Mouse (Mus musculus) hindbrain, embryonic 15.5 days (tissue): ENCODE data around the gene Htatip2. TPM values are rescaled to one million over a fixed set of nuclear protein-coding genes. Genes with fewer than 3 reads are reported as not detected.

ENCODE experiments used
- ATAC-seq: fragments of 200-750 bp; cut with Nextera tagmentation; 2 replicates; pipeline ENCODE4 v1.8.0; 2017; ENCODE audit warnings: low read depth, moderate number of reproducible peaks, moderate TSS enrichment; ENCODE audit not compliant: low FRiP score
- H3K27ac ChIP-seq: fragments of 300-500 bp; sonication (generic); replicated peaks from 2 replicates; pipeline ENCODE4 v1.5.1; 2015; ENCODE audit warnings: mild to moderate bottlenecking, inconsistent platforms
- H3K27me3 ChIP-seq: fragments of 300-500 bp; sonication (generic); 2 replicates; pipeline ENCODE4 v1.6.1; 2015; ENCODE audit warnings: control low read depth, inconsistent platforms
- H3K36me3 ChIP-seq: fragments of 300-500 bp; sonication (generic); 2 replicates; pipeline ENCODE4 v1.6.1; 2015; ENCODE audit warnings: control low read depth, inconsistent platforms
- H3K4me1 ChIP-seq: fragments of 300-500 bp; sonication (generic); replicated peaks from 2 replicates; pipeline ENCODE4 v1.6.1; 2015; ENCODE audit warnings: control low read depth, inconsistent platforms
- H3K4me2 ChIP-seq: fragments of 300-500 bp; sonication (generic); 2 replicates; pipeline ENCODE4 v1.6.1; 2015; ENCODE audit warnings: moderate library complexity, mild to moderate bottlenecking, inconsistent platforms
- H3K4me3 ChIP-seq: fragments of 300-500 bp; sonication (generic); 2 replicates; pipeline ENCODE4 v1.5.1; 2015; ENCODE audit warnings: mild to moderate bottlenecking, inconsistent platforms
- H3K9ac ChIP-seq: fragments of 300-500 bp; sonication (generic); 2 replicates; pipeline ENCODE4 v1.6.1; 2015; ENCODE audit warnings: inconsistent platforms
- H3K9me3 ChIP-seq: fragments of 300-500 bp; sonication (generic); 2 replicates; pipeline ENCODE4 v1.6.1; 2016; ENCODE audit warnings: control low read depth, inconsistent platforms
- WGBS: fragments of 180-500 bp; shearing (Covaris S2); methylation state at CpG from one replicate; pipeline ENCODE4 v1.1.7; 2015; 5-methylcytosine and 5-hydroxymethylcytosine counted together
- polyA plus RNA-seq: library from polyadenylated mRNA; unstranded; fragments of >200 nt; fragmentation: Nextera tagmentation; extraction: Ambion mirVana; gene quantifications from 2 replicates; pipeline ENCODE4 v1.2.1, GENCODE M21; 2015

Htatip2 gene
- polyA plus RNA-seq, 1 experiment from 2014 or later, result 3.1 TPM

- Histone ChIP-seq H3K4me2 (no peak overlapping the region), H3K27ac (no peak overlapping the region), H3K9me3 (no peaks in the 10 kb centered on the region), H3K4me3 (no peak overlapping the region), H3K27me3 (no peaks in the 10 kb centered on the region), H3K4me1 (peaks cover 14% of the 10 kb centered on the region; the same call in 1 of the 2 replicates), H3K36me3 (peaks cover 6% of the 10 kb centered on the region), H3K9ac (no peak overlapping the region)
- no peak for ATAC-seq
- WGBS, result 78% methylated on average over 2 of the region's 2 CpGs
Measured at GRCm38 (mm10) chr7:49822028-49822427, 63.1 kb downstream of the Htatip2 start.

Other genes with a start within 250 kb of the Htatip2 start
- 4.0 and 64.7 TPM in 2 replicates for gene Dbx1, start 122.3 kb upstream of the Htatip2 start, polyA plus RNA-seq
- gene Prmt3, start 19.2 kb downstream of the Htatip2 start, polyA plus RNA-seq, result 49.2 and 49.4 TPM in 2 replicates
- 10.7 and 11.5 TPM in 2 replicates for gene Slc6a5, start 151.0 kb downstream of the Htatip2 start, polyA plus RNA-seq
- gene Nell1, start 215.7 kb downstream of the Htatip2 start, polyA plus RNA-seq, result 30.0 and 31.6 TPM in 2 replicates